Mouse (Mus musculus) left cerebral cortex, postnatal 10 days (tissue): ENCODE measurements around the gene Vmn2r88. TPM values are rescaled to one million over a fixed set of nuclear protein-coding genes. Genes with fewer than 3 reads are reported as not detected.
"Not testable (repeated sequence)": the region's sequence is repeated elsewhere in the genome, so short reads cannot be mapped to it uniquely, and the experiment has no call there.

Experiments
- DNase-seq, 2 experiments: peaks; one replicate each; pipeline ENCODE4 v3.0.0; 2021 to 2022; ENCODE audit warnings: low spot score in 2 of 2, mixed read lengths in 1 of 2; ENCODE audit errors: extremely low spot score in 1 of 2
- intact Hi-C: fragments of 180-260 bp; cut with DNase I; formaldehyde crosslinking; loops from one replicate; pipeline ENCODE4 v1.15.1; 2025
- total RNA-seq, 2 experiments: library from RNA; stranded (reverse); gene quantifications; 2 replicates each; pipeline ENCODE4 v1.2.3; 2021

Gene Vmn2r88
- total RNA-seq, result not detected

DNA sequence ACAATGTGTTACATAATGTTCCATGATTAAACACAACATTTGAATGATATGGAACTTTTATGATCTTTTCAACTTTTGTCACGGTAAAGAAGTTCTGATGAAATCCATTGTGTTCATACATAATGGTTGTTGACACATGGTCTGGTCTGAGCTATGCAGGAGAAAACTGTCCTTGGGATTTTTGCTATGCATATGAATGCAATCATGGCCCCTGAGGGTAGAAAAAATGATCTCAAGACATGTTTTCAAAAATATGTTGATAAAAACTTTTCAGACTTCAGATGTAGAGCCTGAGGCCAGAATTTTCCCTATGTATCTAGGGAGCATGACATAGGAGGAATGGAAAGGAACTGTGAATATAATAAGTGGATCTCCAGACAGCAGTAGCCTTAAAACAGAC lies at the start of gene Vmn2r88:
TSS of gene Vmn2r88 (plus strand) at position 301 of the 400 bp plus-strand sequence.
- no peak for DNase-seq
- intact Hi-C loops, result no loop called here

DNA sequence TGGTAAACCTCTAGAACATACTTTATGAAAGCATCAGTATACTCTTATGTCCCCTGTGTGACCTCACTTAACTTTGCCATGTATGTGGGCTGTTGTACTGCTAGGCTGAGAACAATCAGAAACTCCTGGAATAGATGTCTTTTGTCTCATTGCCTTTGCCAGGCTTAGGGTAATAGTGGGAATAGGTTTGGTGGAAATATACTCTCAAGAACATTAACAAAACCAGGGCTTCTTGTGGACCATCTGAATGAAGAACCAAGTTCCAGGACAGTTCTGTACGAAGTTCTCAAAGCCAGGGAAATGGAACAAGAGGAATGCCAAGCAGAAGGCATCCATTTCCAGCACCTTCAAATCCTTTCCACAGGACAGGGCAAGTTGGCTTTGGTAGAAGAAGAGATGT lies 49.2 kb upstream of the Vmn2r88 start, which contains the start of gene Gm7247:
TSS of gene Gm7247 (plus strand) at position 301 of the 400 bp plus-strand sequence.
- DNase-seq, result no peak
- intact Hi-C loops, result no loop called here

DNA sequence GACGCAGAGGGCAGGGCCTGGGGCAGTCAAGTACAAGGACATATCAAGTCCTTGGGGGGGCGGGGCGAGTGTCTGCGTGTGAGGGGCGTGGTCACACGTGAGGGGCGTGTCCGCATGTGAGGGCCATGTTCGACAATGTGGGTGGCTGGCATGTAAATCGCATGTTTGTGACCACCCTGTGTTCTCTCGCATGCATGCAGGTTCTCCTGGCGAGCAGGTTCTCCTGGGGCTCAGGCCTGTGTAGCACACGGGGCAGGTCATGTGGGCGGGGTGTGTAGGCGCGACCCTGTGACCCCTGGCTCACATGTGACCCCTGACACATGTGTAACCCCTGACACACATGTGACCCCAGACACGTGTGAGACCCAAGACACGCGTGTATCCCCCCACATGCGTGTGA lies 27.8 kb upstream of the Vmn2r88 start:
- no peak for DNase-seq
- intact Hi-C loops, result no loop called here

DNA sequence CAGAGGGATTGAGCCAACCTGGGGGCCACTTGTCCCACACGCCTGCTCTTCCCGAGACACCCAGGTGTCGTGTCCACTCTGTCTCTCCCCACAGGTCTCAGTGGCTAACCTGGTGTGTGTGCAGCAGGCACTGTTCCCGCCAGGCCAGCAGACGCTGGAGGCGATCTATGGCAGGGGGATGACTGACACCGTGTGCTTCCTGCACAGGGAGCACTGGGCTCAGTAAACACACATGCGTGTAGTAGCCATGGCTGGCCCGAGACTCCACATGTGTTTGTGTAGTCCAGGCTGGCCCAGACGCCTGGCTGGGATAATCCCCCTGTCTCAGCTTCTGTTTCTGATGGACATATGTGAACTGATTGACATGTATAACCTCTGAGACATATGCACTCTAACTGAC lies 26.3 kb upstream of the Vmn2r88 start:
- no peak for DNase-seq
- intact Hi-C loops, result no loop called here

DNA sequence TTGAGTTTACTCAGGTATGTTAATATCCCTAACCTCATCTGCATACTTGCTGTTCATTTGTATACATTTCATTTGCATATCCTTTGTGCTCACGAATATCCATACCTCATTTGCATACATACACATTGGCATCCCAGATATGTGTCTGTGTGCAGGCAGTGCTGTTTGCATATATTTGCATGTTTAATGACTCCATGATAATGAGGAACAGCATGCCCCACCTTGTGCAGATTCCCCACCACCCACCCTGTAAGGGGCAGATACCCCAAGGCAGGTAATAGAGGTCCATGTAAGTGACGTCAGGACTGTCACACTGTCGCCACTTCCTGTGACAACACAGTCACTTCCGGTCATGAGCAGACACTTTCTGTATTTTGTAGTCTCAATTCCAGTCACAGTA lies 24.9 kb upstream of the Vmn2r88 start:
- no peak for DNase-seq
- intact Hi-C loops, result no loop called here

DNA sequence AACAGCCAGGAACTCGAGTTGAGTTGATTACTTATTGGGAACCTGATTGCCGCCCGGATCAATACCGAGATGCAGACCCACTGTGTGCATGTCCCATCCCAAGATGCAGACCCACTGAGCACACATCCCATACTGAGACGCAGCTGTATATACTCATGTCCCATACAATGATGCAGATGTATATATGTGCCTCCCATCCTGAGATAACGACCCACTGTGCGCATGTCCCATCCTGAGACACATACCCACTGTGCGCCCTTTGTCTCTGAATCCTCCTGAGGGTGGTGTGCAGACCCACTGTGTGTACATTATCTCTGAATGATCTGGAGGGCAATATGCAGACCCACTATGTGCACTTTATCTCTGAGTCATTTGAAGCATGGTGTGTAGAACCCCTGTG lies 22.9 kb upstream of the Vmn2r88 start:
- intact Hi-C loops, result no loop called here
- no peak for DNase-seq

DNA sequence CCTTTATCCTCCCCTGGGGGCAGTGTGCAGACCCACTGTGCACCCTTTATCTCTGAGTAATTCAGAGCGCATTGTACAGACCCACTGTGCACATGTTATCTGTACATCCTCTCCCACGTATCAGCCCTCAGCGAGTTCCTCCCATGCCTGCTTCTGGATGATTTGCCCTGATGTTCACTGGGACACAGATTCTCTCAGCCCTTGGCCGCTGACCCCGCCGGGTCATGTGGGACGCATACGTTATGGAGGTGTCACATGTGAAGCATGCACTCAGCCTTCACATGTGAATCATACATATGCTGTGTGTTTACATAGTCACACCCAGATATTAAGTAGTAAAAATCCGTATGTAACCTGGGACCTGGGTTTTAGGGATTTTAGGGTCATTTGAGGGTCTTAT lies 22.4 kb upstream of the Vmn2r88 start:
- DNase-seq, result no peak
- intact Hi-C loops, result no loop called here

DNA sequence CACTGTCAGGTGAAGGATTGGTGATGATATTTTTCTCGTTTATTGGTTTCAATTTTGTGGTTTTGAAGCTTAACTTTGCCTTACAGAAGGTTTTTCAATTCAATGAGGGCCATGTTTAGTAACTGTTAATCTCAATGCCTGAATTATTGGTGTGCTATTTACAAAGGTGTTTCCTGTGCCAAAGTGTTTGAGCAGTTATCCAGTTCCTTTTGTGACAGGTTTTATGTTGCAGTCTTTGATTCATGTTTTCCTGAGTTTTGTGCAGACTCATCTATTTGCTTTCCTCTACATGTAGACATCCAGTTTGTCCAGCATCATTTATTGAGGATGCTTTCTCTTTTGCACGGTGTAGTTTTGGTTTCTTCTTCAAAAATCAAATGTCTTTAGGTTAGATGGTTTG lies 13.3 kb downstream of the Vmn2r88 start:
- intact Hi-C loops, result no loop called here
- DNase-seq, result no peak

DNA sequence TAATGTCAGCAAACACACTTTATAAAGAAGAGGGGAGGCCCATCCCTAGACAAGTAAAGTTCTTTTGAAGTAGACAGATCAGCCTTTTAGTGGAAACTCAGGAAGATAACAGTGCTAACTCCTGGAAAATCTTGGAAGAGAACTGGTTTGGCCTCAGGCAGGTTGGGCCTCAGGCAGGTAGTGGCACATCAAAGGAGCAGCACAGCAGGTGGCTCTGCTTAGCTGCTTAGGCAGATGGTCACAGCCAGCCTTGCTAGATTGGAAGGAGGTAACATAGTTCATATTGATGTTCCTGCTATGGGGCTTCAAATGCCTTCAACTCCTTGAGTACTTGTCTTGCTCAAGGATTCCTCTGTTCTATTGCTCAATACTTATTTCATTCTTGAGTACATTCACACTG lies 19.5 kb downstream of the Vmn2r88 start:
- intact Hi-C loops, DNase-seq: not testable (repeated sequence)

DNA sequence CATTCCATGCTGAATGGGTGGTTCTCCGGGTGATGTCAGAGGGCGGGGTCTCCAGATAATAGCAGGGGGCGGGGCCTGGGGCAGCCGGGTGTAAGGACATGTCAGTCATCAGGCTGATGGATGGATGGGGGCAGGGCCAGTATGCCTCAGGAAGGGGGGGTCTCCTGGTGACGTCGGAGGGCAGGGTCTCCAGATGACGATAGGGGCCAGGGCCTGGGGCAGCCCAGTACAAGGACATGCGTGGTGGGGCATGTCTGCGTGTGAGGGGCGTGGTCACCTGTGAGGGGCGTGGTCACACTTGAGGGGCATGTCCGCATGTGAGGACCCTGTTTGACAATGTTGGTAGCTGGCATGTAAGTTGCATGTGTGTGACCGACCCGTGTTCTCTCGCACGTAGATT lies 23.9 kb downstream of the Vmn2r88 start:
- intact Hi-C loops, result no loop called here
- peak in 1 of 2 experiments; percentile 26 for DNase-seq

DNA sequence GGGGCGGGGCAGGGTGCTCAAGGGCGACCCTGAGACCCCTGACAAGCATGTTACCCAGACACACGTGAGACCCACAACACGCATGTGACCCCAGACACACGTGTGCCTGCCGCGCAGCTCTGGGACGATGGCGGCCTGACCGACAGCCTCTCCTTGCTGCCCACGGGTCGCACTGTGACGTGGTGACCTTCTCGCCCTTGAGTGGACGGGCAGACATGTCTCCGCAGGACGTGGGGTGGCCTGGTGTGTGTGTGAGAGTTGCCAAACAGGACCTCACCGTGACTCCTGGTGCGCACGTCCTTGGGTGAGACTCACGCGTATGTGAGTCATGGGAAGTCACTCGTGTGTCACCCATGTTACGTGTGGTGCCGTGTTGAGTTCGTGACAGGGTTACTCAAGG lies 24.4 kb downstream of the Vmn2r88 start:
- no peak for DNase-seq
- intact Hi-C loops, result no loop called here

DNA sequence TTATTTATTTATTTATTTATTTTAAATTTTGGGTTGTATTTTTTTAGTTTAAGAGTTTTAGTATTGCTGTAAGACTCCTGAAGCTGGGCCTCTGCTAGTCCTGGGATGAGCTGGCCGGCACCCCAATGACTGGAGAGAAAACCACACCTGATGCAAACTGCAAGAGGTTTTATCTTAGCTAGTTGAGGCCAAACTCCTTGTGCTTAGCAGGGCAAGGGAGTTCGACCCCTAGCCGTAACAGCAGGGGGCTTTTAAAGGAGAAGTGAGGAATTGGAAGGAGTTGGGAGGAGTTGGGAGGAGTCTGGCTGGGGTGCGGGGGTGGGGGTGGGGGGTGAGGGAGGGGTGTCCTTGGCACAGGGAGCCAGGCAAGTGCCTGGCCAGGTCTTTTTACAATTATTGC lies 28.3 kb downstream of the Vmn2r88 start:
- intact Hi-C loops, result no loop called here
- DNase-seq, result no peak

DNA sequence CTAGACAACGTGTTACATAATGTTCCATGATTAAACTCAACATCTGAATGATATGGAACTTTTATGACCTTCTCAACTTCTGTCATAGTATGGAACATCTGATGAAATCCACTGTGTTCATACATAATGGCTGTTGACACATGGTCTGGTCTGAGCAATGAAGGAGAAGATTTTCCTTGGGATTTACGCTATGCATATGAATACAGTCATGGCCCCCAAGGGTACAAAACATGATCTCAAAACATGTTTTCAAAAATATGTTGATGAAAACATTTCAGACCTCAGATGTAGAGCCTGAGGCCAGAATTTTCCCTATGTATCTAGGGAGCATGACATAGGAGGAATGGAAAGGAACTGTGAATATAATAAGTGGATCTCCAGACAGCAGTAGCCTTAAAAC lies 40.9 kb downstream of the Vmn2r88 start, which contains the start of gene Vmn2r89:
TSS of gene Vmn2r89 (plus strand) at position 301 of the 400 bp plus-strand sequence.
- DNase-seq, intact Hi-C loops: not testable (repeated sequence)

Other genes starting within 250 kb of the Vmn2r88 start
- gene Rnase2b, start 248.6 kb upstream of the Vmn2r88 start, total RNA-seq, result not detected
- not detected for gene Ang2, start 211.7 kb upstream of the Vmn2r88 start, total RNA-seq
- gene Ear14, start 207.4 kb upstream of the Vmn2r88 start, total RNA-seq, result not detected
- not detected for gene Rnase2a, start 154.7 kb upstream of the Vmn2r88 start, total RNA-seq
- gene Gm7247, start 49.1 kb upstream of the Vmn2r88 start, total RNA-seq, result not detected
- gene Vmn2r89, start 41.0 kb downstream of the Vmn2r88 start, total RNA-seq, result not detected
- gene Gm5622, start 142.0 kb downstream of the Vmn2r88 start, total RNA-seq, result not detected
- gene Gm17175, start 163.2 kb downstream of the Vmn2r88 start, total RNA-seq, result not detected
- not detected for gene Gm17174, start 181.3 kb downstream of the Vmn2r88 start, total RNA-seq
- gene Gm17078, start 200.5 kb downstream of the Vmn2r88 start, total RNA-seq, result not detected
- gene Gm4181, start 224.8 kb downstream of the Vmn2r88 start, total RNA-seq, result not detected